Mouse (Mus musculus) brain, embryonic 14.5 days (tissue): ENCODE results near the gene Parl.

Experiments used
- CTCF ChIP-seq: fragments of 200-500 bp; IDR thresholded peaks from 2 replicates; pipeline ENCODE4 v1.5.1; 2012; ENCODE audit warnings: inconsistent platforms, mild to moderate bottlenecking, moderate library complexity, borderline replicate concordance; ENCODE audit not compliant: insufficient read depth, insufficient read length; ENCODE audit errors: extremely low read depth
- POLR2A ChIP-seq: fragments of 200-500 bp; IDR thresholded peaks from 2 replicates; pipeline ENCODE4 v1.6.1; 2012; ENCODE audit warnings: mild to moderate bottlenecking, inconsistent platforms, borderline replicate concordance; ENCODE audit not compliant: poor library complexity, insufficient read depth, insufficient read length, severe bottlenecking; ENCODE audit errors: extremely low read depth

DNA sequence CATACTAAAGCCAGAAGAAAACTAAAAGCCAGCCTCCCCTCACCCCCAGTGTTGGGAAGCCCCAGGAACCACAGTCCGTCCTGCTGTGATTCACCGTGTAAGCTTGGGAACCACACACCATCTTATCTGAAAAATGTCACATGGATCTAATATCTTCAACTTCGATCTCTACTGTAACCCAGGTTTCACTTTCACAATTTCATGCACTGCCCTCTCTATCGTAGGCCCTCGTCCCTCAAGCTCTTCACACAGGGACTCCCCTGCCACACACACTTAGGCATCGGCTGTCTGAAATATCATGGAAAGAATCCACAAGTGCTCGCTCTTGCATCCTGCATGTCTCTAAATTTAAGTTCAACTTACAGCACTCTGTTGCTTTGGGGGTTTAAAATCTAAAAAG lies 37.1 kb downstream of the Parl start:
- TF ChIP-seq CTCF (no peak), POLR2A (no peak)
